12 mouse cellular contexts compared by ENCODE assay signal in the genomic region with DNA sequence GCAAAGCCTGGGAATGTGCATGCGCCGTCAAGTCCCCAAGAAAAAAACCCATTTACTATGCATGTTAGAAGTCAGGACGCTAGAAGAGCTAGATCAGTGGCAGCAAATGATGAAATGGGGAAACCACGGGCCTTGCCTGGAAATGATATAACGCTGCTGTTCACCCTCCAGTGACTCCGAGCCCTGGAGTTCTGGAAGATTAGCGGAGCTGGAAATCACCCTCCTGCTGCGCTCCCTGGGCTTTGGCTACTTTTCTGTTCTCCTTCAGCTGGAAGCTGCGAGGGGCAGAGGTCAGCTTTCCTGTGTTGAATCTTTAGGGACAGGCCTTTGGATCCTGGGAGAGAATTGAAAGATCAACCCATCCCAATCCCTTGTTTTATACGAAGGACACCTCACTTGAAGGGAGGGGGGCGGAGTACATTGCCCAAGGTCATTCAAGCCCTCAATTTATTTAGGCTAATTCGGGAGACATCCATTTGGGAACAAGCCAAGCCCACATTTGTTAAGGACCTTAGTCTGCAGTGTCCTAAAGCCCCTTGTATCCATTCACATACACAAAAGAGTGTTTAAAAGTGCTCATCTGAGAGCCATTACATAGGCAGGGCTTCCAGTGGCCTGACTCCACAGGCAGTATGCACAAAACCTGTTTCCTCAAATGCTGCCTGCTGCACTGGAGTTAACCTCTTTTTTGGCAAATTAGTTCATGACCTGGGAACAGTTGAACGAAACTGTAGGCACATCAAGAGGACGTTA. TPM values are rescaled to one million over a fixed set of nuclear protein-coding genes. Genes with fewer than 3 reads are reported as not detected.
DNase-seq lines count a peak whose midpoint lies in the region; ATAC-seq and TF ChIP-seq lines count a peak whose summit lies in the region.
"Had no signal": no experiment of that assay in that cellular context is flagged by ENCODE, and none has a peak within 500 bp of the region (broad histone marks: within the 10 kb centered on the region; RNA-seq: fewer than 3 reads in every experiment).

No protein-coding gene starts in this region.

- H3K27ac ChIP-seq in gastrocnemius, adult 2 months = peak overlapping the region; percentile 38; the same call in 1 of the 2 replicates
- peak overlapping the region; percentile 17; the same call in 1 of the 2 replicates for H3K27ac ChIP-seq in kidney, embryonic 16.5 days (ENCODE audit: low read length)
- H3K27ac ChIP-seq in midbrain, embryonic 13.5 days = no peak overlapping the region
- H3K27ac ChIP-seq: heart, embryonic 15.5 days; liver, embryonic 15.5 days had no signal

- peaks cover 12% of the 10 kb centered on the region; the same call in 1 of the 2 replicates for H3K4me1 ChIP-seq in kidney, embryonic 16.5 days (ENCODE audit: insufficient read depth, low read length)
- peaks cover 11% of the 10 kb centered on the region for H3K4me1 ChIP-seq in midbrain, embryonic 13.5 days (replicated peaks)
- H3K4me1 ChIP-seq: heart, embryonic 15.5 days; liver, embryonic 15.5 days had no signal

- H3K4me2 ChIP-seq in kidney, embryonic 16.5 days (replicated peaks; ENCODE audit: low read depth, low read length) = 0 out of 2 replicates have a peak overlapping the region, but pooled peaks have one; percentile 5
- no peak overlapping the region for H3K4me2 ChIP-seq in midbrain, embryonic 13.5 days (replicated peaks)
- H3K4me2 ChIP-seq: heart, embryonic 15.5 days; liver, embryonic 15.5 days had no signal

- ATAC-seq in kidney, embryonic 16.5 days (ENCODE audit: low FRiP score, low TSS enrichment) = peak; percentile 47; the same call in 1 of the 2 replicates
- ATAC-seq in midbrain, embryonic 13.5 days = peak; percentile 34; the same call in 1 of the 2 replicates

- no peaks in the 10 kb centered on the region for H3K36me3 ChIP-seq in kidney, embryonic 16.5 days (ENCODE audit: insufficient read depth, low read length)
- H3K36me3 ChIP-seq in midbrain, embryonic 13.5 days = no peaks in the 10 kb centered on the region
- H3K36me3 ChIP-seq: heart, embryonic 15.5 days; liver, embryonic 15.5 days had no signal

- intact Hi-C loops in gastrocnemius, adult 2 months (cut with DNase I) = loop anchor here (2.0 to 10.0 kb wide), 4 partner anchors 47 to 1387 kb away; a partner anchor contains a TSS

- WGBS in kidney, embryonic 16.5 days = 18% methylated on average over 14 of the region's 14 CpGs
- 7% methylated on average over 14 of the region's 14 CpGs for WGBS in midbrain, embryonic 13.5 days

- H3K9ac ChIP-seq in kidney, embryonic 16.5 days (replicated peaks; ENCODE audit: low read length) = no peak overlapping the region
- no peak overlapping the region for H3K9ac ChIP-seq in midbrain, embryonic 13.5 days (replicated peaks)
- H3K9ac ChIP-seq: heart, embryonic 15.5 days; liver, embryonic 15.5 days had no signal

- H3K9me3 ChIP-seq in kidney, embryonic 16.5 days (ENCODE audit: low read length) = no peaks in the 10 kb centered on the region
- H3K9me3 ChIP-seq in midbrain, embryonic 13.5 days = no peaks in the 10 kb centered on the region
- H3K9me3 ChIP-seq: heart, embryonic 15.5 days; liver, embryonic 15.5 days had no signal

- no peak for TF ChIP-seq CTCF in gastrocnemius, adult 2 months (IDR thresholded peaks at IDR 0.05)

- H3K4me3 ChIP-seq in gastrocnemius, adult 2 months = no peak overlapping the region
- no peak overlapping the region for H3K4me3 ChIP-seq in kidney, embryonic 16.5 days (ENCODE audit: low read length)
- H3K4me3 ChIP-seq in midbrain, embryonic 13.5 days (replicated peaks) = no peak overlapping the region
- H3K4me3 ChIP-seq: heart, embryonic 15.5 days; liver, embryonic 15.5 days had no signal

- no peaks in the 10 kb centered on the region; the same call in 1 of the 2 replicates for H3K27me3 ChIP-seq in kidney, embryonic 16.5 days (ENCODE audit: insufficient read depth, low read length)
- peaks cover 22% of the 10 kb centered on the region for H3K27me3 ChIP-seq in midbrain, embryonic 13.5 days
- H3K27me3 ChIP-seq: heart, embryonic 15.5 days; liver, embryonic 15.5 days had no signal

- DNase-seq in gastrocnemius, adult 2 months = peak; percentile 16
- DNase-seq in gastrocnemius, adult 18-20 months (ENCODE audit: low spot score) = no peak
- DNase-seq in kidney, adult 8-10 months = no peak
- DNase-seq in ZHBTc4 (ENCODE audit: low read depth, low spot score) = peak; percentile 69
- no peak for DNase-seq in MN1 (ENCODE audit: low spot score)
- DNase-seq in cerebellum, adult 11 months = no peak
- DNase-seq: layer of hippocampus, postnatal 36 days; thymus, adult 18-20 months had no signal

RNA-seq across cellular contexts. Expression of a gene that starts 49.1 kb away (rescaled TPM):
- 10 to 100 TPM; 35.7 to 50.7 TPM for total RNA-seq in gastrocnemius, adult 2 months (2021)
- 10 to 100 TPM; 42.1 to 45.3 TPM for total RNA-seq in gastrocnemius, adult 18-20 months (2021)
- polyA plus RNA-seq in kidney, embryonic 16.5 days (2015; fragmentation: Nextera tagmentation; extraction: Ambion mirVana) = 35.6 and 40.7 TPM in 2 replicates
- polyA plus RNA-seq in midbrain, embryonic 13.5 days (2015; fragmentation: Nextera tagmentation; extraction: Ambion mirVana) = 32.0 and 34.9 TPM in 2 replicates

Comparison
In these comparisons a context has a peak if more than half of its experiments do, and no peak if none do; other contexts are left out.
1. DNase-seq: peak in gastrocnemius, adult 2 months (single experiment) and ZHBTc4 (single experiment); none in gastrocnemius, adult 18-20 months (single experiment), kidney, adult 8-10 months (0 of 2), MN1 (single experiment) and cerebellum, adult 11 months (single experiment).